Mouse (Mus musculus) hindbrain, embryonic 16.5 days (tissue): Measurements from ENCODE around the gene Nrxn3. TPM values are rescaled to one million over a fixed set of nuclear protein-coding genes. Genes with fewer than 3 reads are reported as not detected.

Experiments
- ATAC-seq: fragments of 200-750 bp; cut with Nextera tagmentation; 2 replicates; pipeline ENCODE4 v1.8.0; 2017; ENCODE audit warnings: moderate TSS enrichment, moderate library complexity
- H3K27ac ChIP-seq: fragments of 300-500 bp; sonication (generic); 2 replicates; pipeline ENCODE4 v1.5.1; 2014; ENCODE audit warnings: low read depth, mild to moderate bottlenecking, control low read depth, low read length, moderate library complexity
- H3K27me3 ChIP-seq: fragments of 300-500 bp; sonication (generic); replicated peaks from 2 replicates; pipeline ENCODE4 v1.6.1; 2014; ENCODE audit warnings: low read length; ENCODE audit not compliant: control insufficient read depth, insufficient read depth
- H3K36me3 ChIP-seq: fragments of 300-500 bp; sonication (generic); 2 replicates; pipeline ENCODE4 v1.6.1; 2014; ENCODE audit warnings: mild to moderate bottlenecking, low read length, moderate library complexity, mixed read lengths; ENCODE audit not compliant: control insufficient read depth, insufficient read depth
- H3K4me1 ChIP-seq: fragments of 300-500 bp; sonication (generic); 2 replicates; pipeline ENCODE4 v1.6.1; 2014; ENCODE audit warnings: low read depth, low read length; ENCODE audit not compliant: control insufficient read depth, insufficient read depth
- H3K4me2 ChIP-seq: fragments of 300-500 bp; sonication (generic); 2 replicates; pipeline ENCODE4 v1.6.1; 2014; ENCODE audit warnings: mild to moderate bottlenecking, low read length, control low read depth, moderate library complexity
- H3K4me3 ChIP-seq: fragments of 300-500 bp; sonication (generic); 2 replicates; pipeline ENCODE4 v1.5.1; 2014; ENCODE audit warnings: mild to moderate bottlenecking, low read length, control low read depth, moderate library complexity
- H3K9ac ChIP-seq: fragments of 300-500 bp; sonication (generic); 2 replicates; pipeline ENCODE4 v1.6.1; 2014; ENCODE audit warnings: low read depth, mild to moderate bottlenecking, control low read depth, low read length, moderate library complexity
- H3K9me3 ChIP-seq: fragments of 300-500 bp; sonication (generic); 2 replicates; pipeline ENCODE4 v1.6.1; 2014; ENCODE audit warnings: mild to moderate bottlenecking, low read length, moderate library complexity; ENCODE audit not compliant: control insufficient read depth
- WGBS: fragments of 180-500 bp; shearing (Covaris S2); extraction: QIAGEN DNeasy Blood & Tissue Kit; methylation state at CpG from one replicate; pipeline ENCODE4 v1.1.7; 2014; 5-methylcytosine and 5-hydroxymethylcytosine counted together
- polyA plus RNA-seq: library from polyadenylated mRNA; unstranded; fragments of >200 nt; fragmentation: Nextera tagmentation; extraction: Ambion mirVana; gene quantifications from 2 replicates; pipeline ENCODE4 v1.2.1, GENCODE M21; 2015

Gene Nrxn3
- polyA plus RNA-seq, 1 experiment from 2014 or later, result 99.6 TPM

DNA sequence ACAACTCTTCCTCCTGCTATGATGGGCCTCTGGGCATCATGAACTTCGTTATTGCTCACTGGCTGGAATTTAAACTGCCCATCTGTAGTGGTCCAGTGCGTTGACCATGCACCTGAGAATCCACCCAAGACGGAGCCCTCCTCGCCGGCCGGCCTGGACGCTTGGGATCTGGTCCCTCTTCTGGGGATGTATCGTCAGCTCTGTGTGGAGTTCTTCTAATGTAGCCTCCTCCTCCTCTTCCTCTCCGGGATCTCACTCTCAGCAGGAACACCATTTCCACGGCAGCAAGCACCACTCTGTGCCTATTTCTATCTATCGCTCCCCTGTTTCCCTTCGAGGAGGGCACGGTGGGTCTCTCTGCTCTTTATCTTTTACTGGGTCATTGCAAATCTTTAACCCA is 1090.6 kb downstream of the Nrxn3 start:
- H3K9me3 ChIP-seq, result no peaks in the 10 kb centered on the region
- H3K27ac ChIP-seq, result peak overlapping the region; percentile 51
- peak overlapping the region; percentile 94 for H3K4me2 ChIP-seq
- H3K4me3 ChIP-seq, result peak overlapping the region; percentile 59
- ATAC-seq, result no peak
- H3K4me1 ChIP-seq, result peaks cover 12% of the 10 kb centered on the region
- H3K27me3 ChIP-seq, result no peaks in the 10 kb centered on the region
- H3K9ac ChIP-seq, result peak overlapping the region; percentile 49; the same call in 1 of the 2 replicates
- no peaks in the 10 kb centered on the region for H3K36me3 ChIP-seq
- 9% methylated on average over 13 of the region's 13 CpGs for WGBS

DNA sequence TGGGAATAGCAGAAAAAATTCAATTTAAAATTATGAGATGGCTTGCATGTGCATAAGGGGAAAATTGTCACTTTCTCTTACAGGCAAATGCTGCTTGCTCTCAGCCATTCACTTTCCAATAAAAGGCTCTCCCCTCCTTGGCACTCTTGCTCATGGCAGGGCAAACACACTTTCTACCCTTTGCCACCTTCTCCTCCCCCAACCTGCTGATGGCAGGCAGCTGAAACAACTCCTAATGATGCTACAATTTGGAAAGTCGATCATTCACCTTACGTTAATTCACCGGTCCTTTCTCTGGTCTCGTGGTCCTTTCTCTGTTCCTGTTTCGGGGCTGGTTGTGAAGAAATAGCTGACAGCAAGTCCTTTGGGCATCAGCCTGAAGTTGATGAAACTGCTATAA is 1091.0 kb downstream of the Nrxn3 start:
- H3K4me3 ChIP-seq, result peak overlapping the region; percentile 59
- no peaks in the 10 kb centered on the region for H3K9me3 ChIP-seq
- H3K9ac ChIP-seq, result peak overlapping the region; percentile 49; the same call in 1 of the 2 replicates
- no peaks in the 10 kb centered on the region for H3K27me3 ChIP-seq
- ATAC-seq, result no peak
- 55% methylated on average over 5 of the region's 5 CpGs for WGBS
- no peaks in the 10 kb centered on the region for H3K36me3 ChIP-seq
- H3K4me2 ChIP-seq, result peak overlapping the region; percentile 94
- no peak overlapping the region for H3K27ac ChIP-seq
- H3K4me1 ChIP-seq, result peaks cover 12% of the 10 kb centered on the region

DNA sequence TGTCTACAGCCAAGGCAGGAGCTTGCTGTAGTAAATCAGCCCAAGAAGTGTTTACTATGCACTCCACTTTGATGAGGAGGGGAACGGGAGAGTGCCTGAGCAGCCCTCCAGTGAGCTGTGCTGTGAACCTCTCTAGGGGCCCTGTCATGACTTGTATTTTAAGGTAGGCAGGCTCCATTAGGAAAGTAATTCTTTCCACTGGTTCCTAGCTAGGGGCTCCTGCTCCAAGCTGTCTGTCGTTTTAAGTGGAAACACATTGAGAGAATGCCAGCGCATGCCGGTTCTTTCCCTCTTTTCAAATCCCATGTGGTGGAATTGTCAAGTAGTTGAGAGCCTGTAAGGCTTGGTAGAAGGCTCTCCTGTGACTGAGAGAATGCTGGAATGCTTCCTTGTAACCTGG is 1091.9 kb downstream of the Nrxn3 start:
- no peak overlapping the region for H3K27ac ChIP-seq
- H3K9ac ChIP-seq, result no peak overlapping the region
- H3K4me3 ChIP-seq, result peak overlapping the region; percentile 59
- WGBS, result 27% methylated on average over 4 of the region's 4 CpGs
- H3K9me3 ChIP-seq, result no peaks in the 10 kb centered on the region
- no peaks in the 10 kb centered on the region for H3K36me3 ChIP-seq
- H3K4me1 ChIP-seq, result peaks cover 12% of the 10 kb centered on the region
- H3K27me3 ChIP-seq, result no peaks in the 10 kb centered on the region
- no peak for ATAC-seq
- H3K4me2 ChIP-seq, result peak overlapping the region; percentile 94

DNA sequence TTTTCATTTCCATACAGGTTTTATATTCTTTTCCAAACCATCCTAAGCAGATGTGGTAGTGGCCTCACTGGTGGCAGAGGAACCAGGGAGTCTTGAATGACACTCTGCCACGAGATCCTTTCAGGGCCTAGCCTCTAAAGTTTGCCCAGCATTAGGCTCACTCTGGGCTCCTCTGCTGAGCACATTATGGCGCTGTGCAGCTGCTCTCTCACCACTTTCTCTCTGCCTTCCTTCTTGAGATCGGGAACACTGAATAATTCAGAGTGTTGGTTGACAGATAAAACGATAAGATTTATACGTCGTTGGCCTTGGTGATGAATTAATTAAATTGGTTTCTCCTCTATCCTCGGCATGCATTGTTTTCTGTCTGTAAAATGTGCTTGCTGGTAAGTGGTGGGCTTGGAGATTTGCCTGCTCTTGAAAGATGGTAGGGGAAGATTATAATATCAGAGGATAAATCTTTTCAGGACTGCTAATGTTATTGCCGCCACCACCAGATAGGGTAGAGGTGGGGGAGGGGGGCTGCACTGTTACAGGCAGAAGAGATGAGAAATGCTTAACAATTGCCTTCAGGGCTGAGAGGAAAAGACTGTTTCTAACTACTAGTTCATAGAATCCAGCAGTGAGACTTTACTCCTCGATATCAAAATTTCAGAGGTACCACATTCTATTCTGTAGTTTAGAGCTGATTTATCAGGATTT is 1094.5 kb downstream of the Nrxn3 start:
- H3K9ac ChIP-seq, result no peak overlapping the region
- H3K36me3 ChIP-seq, result no peaks in the 10 kb centered on the region
- H3K4me2 ChIP-seq, result peak overlapping the region; percentile 94
- H3K4me1 ChIP-seq, result 0 out of 2 replicates have a peak, but pooled peaks cover 6% of the 10 kb centered on the region
- H3K27me3 ChIP-seq, result no peaks in the 10 kb centered on the region
- H3K4me3 ChIP-seq, result peak overlapping the region; percentile 59
- H3K27ac ChIP-seq, result no peak overlapping the region
- no peak for ATAC-seq
- no peaks in the 10 kb centered on the region for H3K9me3 ChIP-seq
- 35% methylated on average over 9 of the region's 9 CpGs for WGBS

DNA sequence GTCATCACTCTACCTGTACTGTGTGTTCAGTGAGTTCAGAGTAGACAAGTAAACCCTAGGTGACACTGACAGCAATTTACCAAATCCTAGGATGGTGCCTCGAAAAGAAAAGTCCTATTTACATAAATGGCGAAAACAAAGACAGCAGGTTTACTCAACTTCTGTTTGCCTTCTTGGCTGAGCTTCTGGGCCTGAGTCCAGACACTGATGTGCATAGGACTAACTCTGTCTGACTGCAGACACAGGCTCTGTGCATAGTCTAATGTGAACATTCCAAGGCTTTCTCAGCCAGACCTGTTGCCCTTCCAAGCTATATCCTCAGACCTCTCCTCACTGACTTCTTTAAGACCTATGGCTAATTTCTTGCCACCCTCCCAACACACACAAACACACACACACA is 1095.5 kb downstream of the Nrxn3 start:
- ATAC-seq, result peak; percentile 54; the same call in 1 of the 2 replicates
- no peak overlapping the region for H3K27ac ChIP-seq
- H3K4me2 ChIP-seq, result no peak overlapping the region; the same call in 1 of the 2 replicates
- 83% methylated on average over 2 of the region's 2 CpGs for WGBS
- H3K4me3 ChIP-seq, result no peak overlapping the region
- 0 out of 2 replicates have a peak, but pooled peaks cover 4% of the 10 kb centered on the region for H3K4me1 ChIP-seq
- no peak overlapping the region for H3K9ac ChIP-seq
- no peaks in the 10 kb centered on the region for H3K27me3 ChIP-seq
- no peaks in the 10 kb centered on the region for H3K36me3 ChIP-seq
- no peaks in the 10 kb centered on the region for H3K9me3 ChIP-seq

DNA sequence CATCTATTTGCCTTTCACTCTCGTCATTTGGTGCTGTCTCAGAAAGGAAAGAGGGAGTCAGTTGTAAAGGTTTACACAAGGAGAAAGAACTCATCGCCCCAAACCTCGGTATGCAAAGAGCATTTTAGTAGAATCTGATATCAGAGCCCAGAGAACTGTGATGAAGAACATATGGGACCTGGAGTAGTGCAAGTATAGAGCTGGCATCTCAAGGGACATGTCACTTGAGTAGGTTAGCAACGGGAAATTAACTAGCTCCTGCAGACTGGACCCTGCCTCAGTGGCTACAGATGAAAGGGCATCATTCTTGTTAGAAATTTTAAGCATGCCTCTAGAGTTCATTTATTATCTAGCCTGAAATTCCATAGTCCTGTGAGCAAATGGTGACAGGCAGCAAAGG is 1099.5 kb downstream of the Nrxn3 start:
- Histone ChIP-seq H3K4me2 (no peak overlapping the region), H3K36me3 (no peaks in the 10 kb centered on the region), H3K27me3 (no peaks in the 10 kb centered on the region), H3K4me3 (no peak overlapping the region), H3K27ac (no peak overlapping the region), H3K4me1 (0 out of 2 replicates have a peak, but pooled peaks cover 2% of the 10 kb centered on the region), H3K9me3 (no peaks in the 10 kb centered on the region), H3K9ac (no peak overlapping the region)
- ATAC-seq, result no peak
- WGBS, result 26% methylated on average over 4 of the region's 4 CpGs

DNA sequence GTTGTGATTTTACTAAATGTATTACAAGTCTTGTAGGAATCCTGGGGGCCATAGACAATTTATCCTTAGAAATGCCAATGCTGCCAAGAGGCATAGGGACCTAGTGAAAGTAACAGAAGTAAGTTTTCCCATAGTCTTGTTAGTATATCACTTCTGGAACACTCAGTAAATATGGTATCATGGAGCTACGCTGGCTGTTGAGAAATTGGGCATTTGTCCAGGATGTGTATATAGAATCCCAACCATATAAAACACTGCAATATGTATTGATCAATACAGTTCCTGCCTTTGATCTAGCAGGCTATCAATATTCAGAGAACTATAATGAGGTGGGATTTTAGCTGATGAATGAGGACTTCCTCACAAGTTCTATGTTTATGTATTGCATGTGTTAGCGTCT is 1107.3 kb downstream of the Nrxn3 start:
- no peak for ATAC-seq
- no peak overlapping the region for H3K27ac ChIP-seq
- no peak overlapping the region for H3K9ac ChIP-seq
- 87% methylated on average over 2 of the region's 2 CpGs for WGBS
- no peaks in the 10 kb centered on the region for H3K9me3 ChIP-seq
- H3K4me2 ChIP-seq, result no peak overlapping the region
- no peaks in the 10 kb centered on the region for H3K36me3 ChIP-seq
- H3K27me3 ChIP-seq, result no peaks in the 10 kb centered on the region
- H3K4me3 ChIP-seq, result no peak overlapping the region
- no peaks in the 10 kb centered on the region for H3K4me1 ChIP-seq

DNA sequence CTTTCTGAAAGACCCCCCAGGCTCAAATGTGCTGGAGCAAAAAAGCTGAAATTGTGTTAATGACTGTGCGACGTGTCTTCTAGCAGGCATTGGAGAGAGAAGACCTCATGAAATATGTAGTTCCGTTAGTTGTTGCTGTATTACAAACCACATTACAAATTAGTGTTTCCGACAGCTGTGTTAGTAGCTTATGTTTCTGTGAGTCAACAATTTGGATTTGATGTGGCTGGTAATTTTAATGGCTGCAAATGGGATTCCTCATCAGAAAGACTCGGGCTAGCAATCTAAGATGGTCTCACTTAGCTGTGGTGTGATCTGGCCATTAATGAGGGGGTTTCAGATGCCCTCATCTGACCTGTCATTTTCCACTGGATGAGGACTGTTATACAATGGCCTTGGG is 1107.7 kb downstream of the Nrxn3 start:
- H3K27ac ChIP-seq, result no peak overlapping the region
- no peak for ATAC-seq
- no peak overlapping the region for H3K4me2 ChIP-seq
- no peak overlapping the region for H3K9ac ChIP-seq
- H3K4me3 ChIP-seq, result no peak overlapping the region
- 86% methylated on average over 5 of the region's 5 CpGs for WGBS
- no peaks in the 10 kb centered on the region for H3K4me1 ChIP-seq
- H3K9me3 ChIP-seq, result no peaks in the 10 kb centered on the region
- H3K36me3 ChIP-seq, result no peaks in the 10 kb centered on the region
- H3K27me3 ChIP-seq, result no peaks in the 10 kb centered on the region

DNA sequence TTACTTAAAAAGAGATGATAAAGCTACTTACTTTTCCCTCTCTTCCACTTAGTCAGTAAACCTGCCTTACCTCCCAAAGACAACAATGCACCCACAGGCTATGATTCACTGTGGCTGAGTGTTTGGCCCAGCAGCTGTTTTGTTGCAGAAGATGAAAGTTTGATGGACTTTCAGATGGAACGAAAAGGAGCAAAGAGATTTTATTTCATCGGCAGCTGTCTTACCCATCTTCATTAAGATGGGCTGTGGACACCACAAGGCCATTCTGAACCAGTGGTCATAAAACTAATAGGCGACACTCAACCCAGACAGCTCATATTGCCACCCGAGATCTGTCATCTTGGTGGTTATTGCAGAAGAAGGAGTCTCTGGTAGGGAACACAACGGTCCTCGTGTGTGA is 1108.6 kb downstream of the Nrxn3 start:
- Histone ChIP-seq H3K27ac (no peak overlapping the region), H3K9ac (no peak overlapping the region), H3K9me3 (no peaks in the 10 kb centered on the region), H3K27me3 (no peaks in the 10 kb centered on the region), H3K4me2 (no peak overlapping the region), H3K4me1 (no peaks in the 10 kb centered on the region), H3K36me3 (no peaks in the 10 kb centered on the region), H3K4me3 (no peak overlapping the region)
- 86% methylated on average over 6 of the region's 6 CpGs for WGBS
- no peak for ATAC-seq
